Mouse (Mus musculus) common myeloid progenitor, adult 5-6 weeks (primary cell): ENCODE results near the gene Dnajc8. TPM values are rescaled to one million over a fixed set of nuclear protein-coding genes. Genes with fewer than 3 reads are reported as not detected.

Experiments
- total RNA-seq: library from RNA; stranded (forward); fragments of 200-1000, 187-1606 nt; gene quantifications from 2 replicates; pipeline ENCODE4 v1.2.3, GENCODE M21; 2017

Gene Dnajc8
- total RNA-seq, 1 experiment from 2014 or later, result 412 TPM

Other genes starting within 250 kb of the Dnajc8 start
- not detected in 2 replicates for gene Rab42, start 232.2 kb upstream of the Dnajc8 start, total RNA-seq
- gene Trnau1ap, start 206.0 kb upstream of the Dnajc8 start, total RNA-seq, result 23.9 and 43.7 TPM in 2 replicates
- gene Rcc1, start 181.9 kb upstream of the Dnajc8 start, total RNA-seq, result 46.6 and 48.1 TPM in 2 replicates
- 15.0 and 17.9 TPM in 2 replicates for gene Phactr4, start 113.1 kb upstream of the Dnajc8 start, total RNA-seq
- 16.4 and 17.8 TPM in 2 replicates for gene Med18, start 71.6 kb upstream of the Dnajc8 start, total RNA-seq
- gene Sesn2, start 25.0 kb upstream of the Dnajc8 start, total RNA-seq, result 1.6 and 3.2 TPM in 2 replicates
- 1,728 and 2,046 TPM in 2 replicates for gene Atpif1, start 1.9 kb upstream of the Dnajc8 start, total RNA-seq
- gene Ptafr, start 28.5 kb downstream of the Dnajc8 start, total RNA-seq, result 2.1 TPM in 2 replicates
- gene Eya3, start 103.4 kb downstream of the Dnajc8 start, total RNA-seq, result 18.3 and 35.8 TPM in 2 replicates
- 2.6 and 4.1 TPM in 2 replicates for gene Xkr8, start 197.0 kb downstream of the Dnajc8 start, total RNA-seq
- gene Smpdl3b, start 221.7 kb downstream of the Dnajc8 start, total RNA-seq, result 0.50 TPM in 1 of 2 replicates, not detected in the other
- 52.9 and 63.8 TPM in 2 replicates for gene Rpa2, start 232.8 kb downstream of the Dnajc8 start, total RNA-seq